Mouse (Mus musculus): Measurements from ENCODE around the gene Abcb7.

- no peak for TF ChIP-seq CTCF (IDR thresholded peaks at IDR 0.05; ENCODE audit: control insufficient read depth, insufficient read depth, insufficient read length)
- no peak for TF ChIP-seq CEBPB (IDR thresholded peaks at IDR 0.05; ENCODE audit: low read depth)
- no peak for TF ChIP-seq MYOD1 (IDR thresholded peaks at IDR 0.05; ENCODE audit: control insufficient read depth, insufficient read length, low read depth)
- no peak for TF ChIP-seq USF1 (IDR thresholded peaks at IDR 0.05; ENCODE audit: low read depth)
- no peak for TF ChIP-seq MAX (IDR thresholded peaks at IDR 0.05)
- no peak for TF ChIP-seq FOSL1 (IDR thresholded peaks at IDR 0.05; ENCODE audit: insufficient read depth, low read length, poor library complexity, severe bottlenecking)
Measured at GRCm38 (mm10) chrX:104291721-104292120, 121.9 kb downstream of the Abcb7 start.

Data from C2C12 (cell line).